Mouse (Mus musculus) limb, embryonic 14.5 days (tissue): Measurements from ENCODE around the gene Gemin6. TPM values are rescaled to one million over a fixed set of nuclear protein-coding genes. Genes with fewer than 3 reads are reported as not detected.

ENCODE experiments used
- ATAC-seq: fragments of 200-750 bp; cut with Nextera tagmentation; 2 replicates; pipeline ENCODE4 v1.8.0; 2017; ENCODE audit warnings: low read depth, moderate number of reproducible peaks, moderate TSS enrichment; ENCODE audit not compliant: low FRiP score
- DNase-seq: peaks from one replicate; pipeline ENCODE4 v3.0.0-alpha.2; 2015; ENCODE audit warnings: low spot score
- H3K27ac ChIP-seq: fragments of 300-500 bp; sonication (generic); replicated peaks from 2 replicates; pipeline ENCODE4 v1.5.1; 2014; ENCODE audit warnings: low read depth, mild to moderate bottlenecking, low read length, moderate library complexity, mixed read lengths
- H3K27me3 ChIP-seq: fragments of 300-500 bp; sonication (generic); 2 replicates; pipeline ENCODE4 v1.6.1; 2014; ENCODE audit warnings: low read length, mixed read lengths; ENCODE audit not compliant: control insufficient read depth, insufficient read depth
- H3K36me3 ChIP-seq: fragments of 300-500 bp; sonication (generic); 2 replicates; pipeline ENCODE4 v1.6.1; 2014; ENCODE audit warnings: mild to moderate bottlenecking, low read length, moderate library complexity, mixed read lengths; ENCODE audit not compliant: control insufficient read depth, insufficient read depth
- H3K4me1 ChIP-seq: fragments of 300-500 bp; sonication (generic); 2 replicates; pipeline ENCODE4 v1.6.1; 2014; ENCODE audit warnings: antibody characterized with exemption, low read length, mixed read lengths; ENCODE audit not compliant: control insufficient read depth, insufficient read depth
- H3K4me2 ChIP-seq: fragments of 300-500 bp; sonication (generic); replicated peaks from 2 replicates; pipeline ENCODE4 v1.6.1; 2014; ENCODE audit warnings: low read depth, mild to moderate bottlenecking, low read length, moderate library complexity; ENCODE audit not compliant: severe bottlenecking
- H3K4me3 ChIP-seq: fragments of 300-500 bp; sonication (generic); replicated peaks from 2 replicates; pipeline ENCODE4 v1.5.1; 2014; ENCODE audit warnings: low read length
- H3K9ac ChIP-seq: fragments of 300-500 bp; sonication (generic); 2 replicates; pipeline ENCODE4 v1.6.1; 2014; ENCODE audit warnings: mild to moderate bottlenecking, low read depth, low read length, moderate library complexity; ENCODE audit not compliant: severe bottlenecking
- H3K9me3 ChIP-seq: fragments of 300-500 bp; sonication (generic); 2 replicates; pipeline ENCODE4 v1.6.1; 2016; ENCODE audit warnings: low read length; ENCODE audit not compliant: control insufficient read depth
- POLR2A ChIP-seq: fragments of 200-500 bp; IDR thresholded peaks from 2 replicates; pipeline ENCODE4 v1.8.0; 2012; ENCODE audit warnings: inconsistent platforms, mild to moderate bottlenecking, moderate library complexity, borderline replicate concordance; ENCODE audit not compliant: insufficient read depth, insufficient read length; ENCODE audit errors: extremely low read depth
- WGBS: fragments of 180-500 bp; shearing (Covaris S2); extraction: QIAGEN DNeasy Blood & Tissue Kit; methylation state at CpG from one replicate; pipeline ENCODE4 v1.1.7; 2014; 5-methylcytosine and 5-hydroxymethylcytosine counted together
- polyA plus RNA-seq, 2 experiments: library from polyadenylated mRNA; depleted of rRNA in 1 of 2; stranded (reverse) in 1 of 2; unstranded in 1 of 2; fragments of >200 nt; fragmentation: Nextera tagmentation in 1 of 2; extraction: Ambion mirVana in 1 of 2; gene quantifications; 2 replicates each; pipeline versions ENCODE4 v1.2.1 to v1.2.3; 2012 to 2014

The Gemin6 gene
- polyA plus RNA-seq, 2 experiments, result 16.7 to 34.7 TPM

- H3K9ac ChIP-seq, result no peak overlapping the region
- no peaks in the 10 kb centered on the region for H3K27me3 ChIP-seq
- TF ChIP-seq POLR2A, result no peak
- DNase-seq, result no peak
- H3K4me2 ChIP-seq, result no peak overlapping the region
- no peak overlapping the region for H3K27ac ChIP-seq
- 85% methylated on average over 7 of the region's 7 CpGs for WGBS
- no peaks in the 10 kb centered on the region for H3K9me3 ChIP-seq
- no peak for ATAC-seq
- H3K4me1 ChIP-seq, result no peaks in the 10 kb centered on the region
- H3K4me3 ChIP-seq, result no peak overlapping the region
- H3K36me3 ChIP-seq, result peaks cover 15% of the 10 kb centered on the region
Observed at GRCm38 (mm10) chr17:80234376-80234775, 10.1 kb downstream of the Gemin6 start.

DNA sequence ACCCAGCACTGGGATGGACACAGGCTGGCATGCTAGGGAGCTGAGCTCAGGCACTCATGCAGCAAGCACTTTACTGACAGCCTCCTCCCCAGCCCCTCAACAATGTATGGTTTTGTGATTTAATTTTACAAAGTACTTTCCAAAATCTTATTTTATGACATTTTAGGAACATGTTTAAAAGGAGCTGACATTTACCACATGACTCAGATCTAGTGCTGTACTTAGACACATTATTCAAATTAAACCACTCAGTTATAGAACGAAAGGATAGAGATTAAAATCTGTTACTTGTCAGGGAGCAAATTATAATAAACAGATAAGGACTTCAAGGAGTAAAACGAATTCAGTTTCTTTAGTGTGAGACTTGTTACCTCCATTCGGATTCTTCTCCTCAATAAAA, 11.2 kb downstream of the Gemin6 start:
- no peak for TF ChIP-seq POLR2A
- no peaks in the 10 kb centered on the region for H3K9me3 ChIP-seq
- no peak overlapping the region for H3K9ac ChIP-seq
- H3K27ac ChIP-seq, result no peak overlapping the region
- DNase-seq, result no peak
- H3K36me3 ChIP-seq, result peaks cover 25% of the 10 kb centered on the region
- no peak overlapping the region for H3K4me2 ChIP-seq
- 84% methylated on average over 3 of the region's 3 CpGs for WGBS
- no peak for ATAC-seq
- H3K27me3 ChIP-seq, result no peaks in the 10 kb centered on the region
- H3K4me3 ChIP-seq, result no peak overlapping the region
- no peaks in the 10 kb centered on the region for H3K4me1 ChIP-seq

GRCm38 (mm10) chr17:80236805-80237204, 12.6 kb downstream of the Gemin6 start:
- Histone ChIP-seq H3K27ac (no peak overlapping the region), H3K4me3 (no peak overlapping the region), H3K4me2 (no peak overlapping the region), H3K36me3 (peaks cover 36% of the 10 kb centered on the region), H3K4me1 (no peaks in the 10 kb centered on the region), H3K9ac (no peak overlapping the region), H3K9me3 (no peaks in the 10 kb centered on the region), H3K27me3 (no peaks in the 10 kb centered on the region)
- TF ChIP-seq POLR2A, result no peak
- 87% methylated on average over 3 of the region's 3 CpGs for WGBS
- ATAC-seq, result no peak
- no peak for DNase-seq

GRCm38 (mm10) chr17:80237475-80237874, 13.2 kb downstream of the Gemin6 start:
- no peaks in the 10 kb centered on the region for H3K4me1 ChIP-seq
- no peaks in the 10 kb centered on the region for H3K27me3 ChIP-seq
- H3K4me2 ChIP-seq, result no peak overlapping the region
- TF ChIP-seq POLR2A, result no peak
- H3K27ac ChIP-seq, result no peak overlapping the region
- DNase-seq, result no peak
- peaks cover 42% of the 10 kb centered on the region for H3K36me3 ChIP-seq
- WGBS, result 93% methylated on average over 5 of the region's 5 CpGs
- no peak for ATAC-seq
- no peaks in the 10 kb centered on the region for H3K9me3 ChIP-seq
- H3K9ac ChIP-seq, result no peak overlapping the region
- H3K4me3 ChIP-seq, result no peak overlapping the region

- H3K27ac ChIP-seq, result no peak overlapping the region
- no peak for ATAC-seq
- no peak overlapping the region for H3K9ac ChIP-seq
- DNase-seq, result no peak
- H3K4me2 ChIP-seq, result no peak overlapping the region
- H3K36me3 ChIP-seq, result peaks cover 84% of the 10 kb centered on the region
- 91% methylated on average over 9 of the region's 9 CpGs for WGBS
- no peaks in the 10 kb centered on the region for H3K27me3 ChIP-seq
- no peaks in the 10 kb centered on the region for H3K4me1 ChIP-seq
- H3K4me3 ChIP-seq, result no peak overlapping the region
- no peak for TF ChIP-seq POLR2A
- no peaks in the 10 kb centered on the region for H3K9me3 ChIP-seq
Observed at GRCm38 (mm10) chr17:80241594-80241993, 17.4 kb downstream of the Gemin6 start.

DNA sequence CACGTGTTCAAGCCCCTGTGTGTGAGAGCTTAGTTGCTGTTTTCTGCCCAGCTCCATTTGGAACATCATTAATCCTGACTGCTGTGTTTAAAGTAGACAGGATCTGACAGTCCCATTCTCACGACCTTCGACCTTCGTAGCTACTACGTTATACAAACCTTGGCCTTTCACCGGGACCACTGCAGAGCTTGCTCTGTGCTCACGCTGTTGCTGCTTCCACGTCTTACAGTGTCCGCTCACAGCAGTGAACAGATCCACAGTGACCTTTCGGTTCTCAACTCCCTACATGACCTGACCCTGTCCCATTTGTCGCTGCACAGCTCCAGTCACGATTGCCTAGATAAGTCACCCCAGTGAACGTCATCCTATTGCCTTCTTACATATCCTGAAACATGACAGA, 18.9 kb downstream of the Gemin6 start:
- Histone ChIP-seq H3K27me3 (no peaks in the 10 kb centered on the region), H3K4me2 (no peak overlapping the region), H3K36me3 (peaks cover 93% of the 10 kb centered on the region), H3K27ac (no peak overlapping the region), H3K4me1 (no peaks in the 10 kb centered on the region), H3K9me3 (no peaks in the 10 kb centered on the region), H3K9ac (no peak overlapping the region), H3K4me3 (no peak overlapping the region)
- ATAC-seq (no peak), DNase-seq (no peak)
- TF ChIP-seq POLR2A, result no peak
- WGBS, result 61% methylated on average over 13 of the region's 13 CpGs
